Mouse (Mus musculus): ENCODE results near the gene Rnf225.

Rnf225 gene

GRCm38 (mm10) chr7:12980291-12980690 is 53.1 kb downstream of the Rnf225 start:
- DNase-seq (ENCODE audit: low spot score), result no peak
